Comparison of ENCODE assay signal across 12 mouse cellular contexts in genomic region chr7:139835140-139836131, GRCm38 (mm10). TPM values are rescaled to one million over a fixed set of nuclear protein-coding genes. Genes with fewer than 3 reads are reported as not detected.
DNase-seq lines count a peak whose midpoint lies in the region; ATAC-seq lines count a peak whose summit lies in the region.
"Had no signal": no experiment of that assay in that cellular context is flagged by ENCODE, and none has a peak within 500 bp of the region (broad histone marks: within the 10 kb centered on the region; RNA-seq: fewer than 3 reads in every experiment).

No protein-coding gene starts in this region.

- H3K27ac ChIP-seq in hindbrain, embryonic 14.5 days: peak overlapping the region; percentile 84
- peak overlapping the region; percentile 64; the same call in 1 of the 2 replicates for H3K27ac ChIP-seq in neural tube, embryonic 14.5 days (ENCODE audit: low read depth, low read length)
- H3K27ac ChIP-seq: embryonic facial prominence, embryonic 13.5 days; heart, adult 2 months; liver, embryonic 14.5 days had no signal

- no peaks in the 10 kb centered on the region for H3K9me3 ChIP-seq in hindbrain, embryonic 14.5 days (ENCODE audit: control insufficient read depth, low read length)
- no peaks in the 10 kb centered on the region for H3K9me3 ChIP-seq in neural tube, embryonic 14.5 days (ENCODE audit: control insufficient read depth, low read length)
- H3K9me3 ChIP-seq: embryonic facial prominence, embryonic 13.5 days had no signal

- H3K36me3 ChIP-seq in hindbrain, embryonic 14.5 days (replicated peaks; ENCODE audit: control insufficient read depth, insufficient read depth): no peaks in the 10 kb centered on the region
- H3K36me3 ChIP-seq in neural tube, embryonic 14.5 days (ENCODE audit: control insufficient read depth, insufficient read depth, low read length): no peaks in the 10 kb centered on the region
- H3K36me3 ChIP-seq: embryonic facial prominence, embryonic 13.5 days had no signal

- H3K4me2 ChIP-seq in hindbrain, embryonic 14.5 days (replicated peaks): peak overlapping the region; percentile 77
- H3K4me2 ChIP-seq in neural tube, embryonic 14.5 days (ENCODE audit: low read depth, low read length): peak overlapping the region; percentile 45

- peak; percentile 57 to 64 for DNase-seq in layer of hippocampus, postnatal 10 days (ENCODE audit: low spot score in 2 of 2)
- no peak for DNase-seq in layer of hippocampus, adult 9-11 months
- peak; percentile 39 to 64 for DNase-seq in cerebellum, postnatal 14 days
- DNase-seq in hindbrain, embryonic 14.5 days (ENCODE audit: low spot score): peak; percentile 63
- no peak for DNase-seq in thymus, postnatal 0 days (ENCODE audit: low spot score)
- no peak for DNase-seq in heart, postnatal 4 days
- DNase-seq in natural killer cell, adult 2 months (ENCODE audit: low spot score in 2 of 2): no peak
- DNase-seq: heart, adult 2 months; kidney, postnatal 14 days had no signal

- peak overlapping the region; percentile 59 for H3K9ac ChIP-seq in hindbrain, embryonic 14.5 days
- peak overlapping the region; percentile 11; the same call in 1 of the 2 replicates for H3K9ac ChIP-seq in neural tube, embryonic 14.5 days (replicated peaks; ENCODE audit: low read depth, low read length)
- H3K9ac ChIP-seq: embryonic facial prominence, embryonic 13.5 days; liver, embryonic 14.5 days had no signal

- H3K4me3 ChIP-seq in hindbrain, embryonic 14.5 days (replicated peaks; ENCODE audit: low read length): peak overlapping the region; percentile 35
- H3K4me3 ChIP-seq in neural tube, embryonic 14.5 days (ENCODE audit: low read depth, low read length): peak overlapping the region; percentile 22
- H3K4me3 ChIP-seq: heart, adult 2 months had no signal

- peak; percentile 73 for ATAC-seq in hindbrain, embryonic 14.5 days (ENCODE audit: low FRiP score)
- peak; percentile 65 for ATAC-seq in neural tube, embryonic 14.5 days (ENCODE audit: low read depth)

- 17% methylated on average over 15 of the region's 15 CpGs for WGBS in hindbrain, embryonic 14.5 days
- 24% methylated on average over 15 of the region's 15 CpGs for WGBS in neural tube, embryonic 14.5 days

- peaks cover 40% of the 10 kb centered on the region for H3K4me1 ChIP-seq in hindbrain, embryonic 14.5 days (replicated peaks; ENCODE audit: control insufficient read depth, insufficient read depth, low read length)
- H3K4me1 ChIP-seq in neural tube, embryonic 14.5 days (ENCODE audit: control insufficient read depth, insufficient read depth, low read length): peaks cover 24% of the 10 kb centered on the region

- no peaks in the 10 kb centered on the region for H3K27me3 ChIP-seq in hindbrain, embryonic 14.5 days (ENCODE audit: control insufficient read depth, insufficient read depth, low read length)
- H3K27me3 ChIP-seq in neural tube, embryonic 14.5 days (ENCODE audit: control insufficient read depth, insufficient read depth, low read length): no peaks in the 10 kb centered on the region

RNA-seq across cellular contexts. Expression of gene Adgra1, which starts 1.5 kb away (rescaled TPM):
- total RNA-seq in layer of hippocampus, postnatal 10 days (2021): 10 to 100 TPM; 47.8 to 49.8 TPM
- 18.6 and 20.3 TPM in 2 replicates for polyA plus RNA-seq in hindbrain, embryonic 14.5 days (2014; fragmentation: Nextera tagmentation; extraction: Ambion mirVana)
- polyA plus RNA-seq in neural tube, embryonic 14.5 days (2014; fragmentation: Nextera tagmentation; extraction: Ambion mirVana): 25.0 and 26.4 TPM in 2 replicates
- polyA plus RNA-seq in thymus, postnatal 0 days (2015; fragmentation: Nextera tagmentation; extraction: Ambion mirVana): not detected in 2 replicates
- under 1 TPM; 0.10 to 0.16 TPM for total RNA-seq in heart, postnatal 4 days (2021)
- polyA plus RNA-seq: liver, embryonic 14.5 days had no signal

RNA-seq across cellular contexts. Expression of gene Kndc1, which starts 59.1 kb away (rescaled TPM):
- 10 to 100 TPM; 49.1 to 56.1 TPM for total RNA-seq in layer of hippocampus, postnatal 10 days (2021)
- 25.6 and 29.1 TPM in 2 replicates for polyA plus RNA-seq in hindbrain, embryonic 14.5 days (2014; fragmentation: Nextera tagmentation; extraction: Ambion mirVana)
- 18.8 and 28.5 TPM in 2 replicates for polyA plus RNA-seq in neural tube, embryonic 14.5 days (2014; fragmentation: Nextera tagmentation; extraction: Ambion mirVana)
- 0.90 and 1.0 TPM in 2 replicates for polyA plus RNA-seq in thymus, postnatal 0 days (2015; fragmentation: Nextera tagmentation; extraction: Ambion mirVana)
- under 1 TPM; 0.07 to 0.14 TPM for total RNA-seq in heart, postnatal 4 days (2021)
- total RNA-seq: heart, adult 2 months had no signal

Comparison
In these comparisons a context has a peak if more than half of its experiments do, and no peak if none do; other contexts are left out.
1. DNase-seq: peak in layer of hippocampus, postnatal 10 days (2 of 2), cerebellum, postnatal 14 days (2 of 2) and hindbrain, embryonic 14.5 days (single experiment); none in layer of hippocampus, adult 9-11 months (single experiment), thymus, postnatal 0 days (single experiment), heart, postnatal 4 days (single experiment) and natural killer cell, adult 2 months (0 of 2).
2. RNA of gene Adgra1, which starts 1.5 kb away (polyA plus RNA-seq): 25.0 to 26.4 TPM in neural tube, embryonic 14.5 days and 18.6 to 20.3 TPM in hindbrain, embryonic 14.5 days; not detected in thymus, postnatal 0 days; every median in the first group is over 10 times any median in the second.